Mouse (Mus musculus) layer of hippocampus, postnatal 25 days (tissue): Measurements from ENCODE around the gene Ubxn10. TPM values are rescaled to one million over a fixed set of nuclear protein-coding genes. Genes with fewer than 3 reads are reported as not detected.

Experiments used
- DNase-seq, 2 experiments: peaks; one replicate each; pipeline ENCODE4 v3.0.0; 2022; ENCODE audit warnings: mixed read lengths in 2 of 2, low spot score in 1 of 2; ENCODE audit errors: extremely low spot score in 1 of 2
- total RNA-seq, 2 experiments: library from RNA; stranded (reverse); gene quantifications; 2 replicates each; pipeline ENCODE4 v1.2.3; 2021

The Ubxn10 gene
- total RNA-seq, 2 experiments from 2014 or later, result 1.3 to 1.6 TPM

DNA sequence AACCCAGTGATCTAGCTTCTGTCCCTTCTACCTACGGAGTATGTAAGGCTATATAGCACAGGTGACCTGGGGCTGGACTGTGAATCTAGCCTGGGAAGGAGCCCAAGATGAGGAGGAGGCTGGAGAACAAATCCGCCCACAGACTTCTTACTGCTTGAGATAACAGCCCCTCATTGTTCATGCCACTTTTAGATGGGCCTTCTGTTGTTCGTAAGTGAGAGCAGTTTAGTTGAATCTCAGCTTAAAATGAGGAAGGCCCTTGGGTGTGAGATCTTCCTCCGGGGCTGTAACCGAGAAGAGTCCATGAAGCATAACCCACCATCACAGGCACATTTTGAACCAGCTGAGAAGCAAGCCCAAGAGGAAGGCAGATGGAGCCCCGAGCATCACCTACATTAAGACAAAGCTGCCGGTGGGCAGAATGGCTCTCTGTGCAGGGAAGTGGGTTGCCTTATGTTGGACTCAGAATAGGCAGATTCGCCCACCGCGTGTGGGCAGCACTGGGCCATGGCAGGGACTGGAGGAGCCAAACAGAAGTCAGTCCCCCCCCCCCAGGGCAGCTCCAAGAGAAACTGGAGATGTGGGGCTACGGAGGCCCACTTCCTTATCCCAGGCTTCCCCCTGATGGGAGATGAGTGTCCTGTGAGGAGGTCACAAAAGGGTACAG lies 76.9 kb downstream of the Ubxn10 start:
- DNase-seq, result no peak

Other genes with a start within 250 kb of the Ubxn10 start
- 1 to 10 TPM; 1.0 TPM for gene Vwa5b1, start 101.3 kb downstream of the Ubxn10 start, total RNA-seq
- gene Pla2g2c, start 12.4 kb downstream of the Ubxn10 start, total RNA-seq, result under 1 TPM in 1 of 2 experiments, not detected in 1; 0.21 TPM
- gene Pla2g2f, start 20.5 kb upstream of the Ubxn10 start, total RNA-seq, result 1 to 10 TPM; 1.5 to 1.6 TPM
- gene Pla2g2d, start 38.6 kb upstream of the Ubxn10 start, total RNA-seq, result under 1 TPM; 0.28 to 0.54 TPM
- gene Pla2g5, start 126.3 kb upstream of the Ubxn10 start, total RNA-seq, result 1 to 10 TPM in 1 of 2 experiments, under 1 TPM in 1; 0.76 to 1.1 TPM
- gene Gm13030, start 136.8 kb upstream of the Ubxn10 start, total RNA-seq, result not detected
- gene Pla2g2e, start 140.8 kb upstream of the Ubxn10 start, total RNA-seq, result not detected
- gene Otud3, start 176.8 kb upstream of the Ubxn10 start, total RNA-seq, result 10 to 100 TPM in 1 of 2 experiments, 1 to 10 TPM in 1; 9.3 to 13.2 TPM
- not detected for gene Rnf186, start 229.9 kb upstream of the Ubxn10 start, total RNA-seq
- 1 to 10 TPM; 2.8 to 3.5 TPM for gene Tmco4, start 235.7 kb upstream of the Ubxn10 start, total RNA-seq